Mouse (Mus musculus): ENCODE results near the gene Gdf5.
"Not testable (repeated sequence)": the region's sequence is repeated elsewhere in the genome, so short reads cannot be mapped to it uniquely, and the experiment has no call there.

The Gdf5 gene

DNA sequence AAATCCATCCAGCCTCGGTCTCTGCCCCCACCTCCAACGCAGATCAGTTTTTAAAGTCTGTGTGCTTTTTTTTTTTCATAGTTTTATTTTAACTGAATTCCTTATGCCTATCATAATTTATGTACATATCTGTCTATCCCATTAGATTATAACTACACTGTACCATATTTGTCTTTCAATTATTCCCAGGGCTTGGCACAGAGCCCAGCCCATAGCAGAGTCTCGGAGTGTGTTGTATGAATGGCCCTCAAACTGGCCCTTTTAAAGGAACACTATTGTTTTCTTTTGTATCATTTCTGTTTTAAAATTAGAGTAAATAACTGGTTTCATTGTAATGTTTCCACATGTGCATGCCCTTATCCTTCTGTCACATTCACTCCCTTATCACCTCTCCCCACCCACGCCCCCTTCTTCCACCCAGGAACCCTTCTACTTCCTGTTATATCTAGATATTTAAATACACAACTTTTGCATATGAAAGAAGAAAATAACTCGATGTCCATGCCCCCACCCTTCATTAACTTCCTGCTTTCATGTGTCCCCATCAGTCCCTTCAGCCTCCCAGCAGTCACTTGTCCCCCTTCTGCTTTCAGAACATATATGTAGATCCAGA is 2.3 kb upstream of the Gdf5 start:
- Histone ChIP-seq H3K27me3 (ENCODE audit: control insufficient read depth, insufficient read depth, low read length, poor library complexity, severe bottlenecking) (no peaks in the 10 kb centered on the region), H3K36me3 (ENCODE audit: control insufficient read depth, insufficient read depth, low read length, poor library complexity, severe bottlenecking) (no peaks in the 10 kb centered on the region)
- no peak for DNase-seq (ENCODE audit: low read depth, low spot score)

DNA sequence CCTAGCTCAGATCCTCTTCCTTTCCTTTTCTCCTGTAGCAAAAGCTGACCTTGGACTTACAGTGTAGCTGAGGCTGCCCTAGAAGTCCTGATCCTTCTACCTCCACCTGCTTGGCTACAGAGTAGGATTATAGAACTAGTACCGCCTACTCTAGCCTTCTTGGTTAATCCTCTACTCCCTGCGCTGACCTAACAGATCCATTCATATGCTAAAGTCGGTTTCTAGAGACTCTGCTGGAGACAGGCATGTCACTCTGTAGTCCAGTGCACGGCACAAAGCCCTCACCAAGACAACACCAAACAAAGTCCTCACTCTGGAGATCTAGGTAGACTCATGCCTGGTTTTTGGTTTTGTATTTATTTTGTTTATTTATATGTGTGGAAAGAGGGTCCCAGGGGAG is 1.3 kb upstream of the Gdf5 start:
- no peaks in the 10 kb centered on the region for H3K36me3 ChIP-seq (ENCODE audit: control insufficient read depth, insufficient read depth, low read length, poor library complexity, severe bottlenecking)
- DNase-seq (ENCODE audit: low read depth, low spot score): no peak

DNA sequence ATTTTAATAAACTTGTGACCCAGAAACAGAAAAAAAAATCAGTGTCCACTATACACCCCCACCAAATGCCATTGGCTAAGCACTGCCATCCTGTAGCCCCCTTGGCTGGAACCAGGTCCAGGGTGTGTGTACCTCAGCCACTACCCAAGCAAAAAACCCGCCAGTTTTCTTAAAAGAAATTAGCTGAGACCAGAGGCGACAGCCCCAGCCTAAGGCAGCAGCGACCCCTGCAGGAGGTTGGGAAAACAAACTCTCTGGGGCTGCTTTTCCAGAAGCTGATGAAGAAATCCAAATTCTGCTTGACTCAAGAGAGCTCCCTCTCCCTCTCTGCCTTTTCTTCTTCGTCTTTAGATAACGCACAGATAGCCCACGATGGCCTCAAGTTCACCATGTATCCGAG is 902 bp upstream of the Gdf5 start:
- peak; percentile 70 for DNase-seq (ENCODE audit: low read depth, low spot score)
- Histone ChIP-seq H3K27me3 (ENCODE audit: control insufficient read depth, insufficient read depth, low read length, poor library complexity, severe bottlenecking) (no peaks in the 10 kb centered on the region), H3K36me3 (ENCODE audit: control insufficient read depth, insufficient read depth, low read length, poor library complexity, severe bottlenecking) (no peaks in the 10 kb centered on the region)

More for the DNA sequence above, 1.3 kb upstream of the Gdf5 start:
- no peaks in the 10 kb centered on the region for H3K27me3 ChIP-seq (ENCODE audit: control insufficient read depth, insufficient read depth, low read length, poor library complexity, severe bottlenecking)

- no peak for DNase-seq (ENCODE audit: low read depth, low spot score)
- H3K27me3 ChIP-seq (ENCODE audit: control insufficient read depth, insufficient read depth, low read length, poor library complexity, severe bottlenecking): no peaks in the 10 kb centered on the region
- no peaks in the 10 kb centered on the region for H3K36me3 ChIP-seq (ENCODE audit: control insufficient read depth, insufficient read depth, low read length, poor library complexity, severe bottlenecking)
These were observed 413 bp upstream of the Gdf5 start for GRCm38 (mm10) chr2:155945580-155945979.

GRCm38 (mm10) chr2:155944685-155945084 is 482 bp downstream of the Gdf5 start:
- no peaks in the 10 kb centered on the region for H3K36me3 ChIP-seq (ENCODE audit: control insufficient read depth, insufficient read depth, low read length, poor library complexity, severe bottlenecking)
- DNase-seq (ENCODE audit: low read depth, low spot score): no peak

DNA sequence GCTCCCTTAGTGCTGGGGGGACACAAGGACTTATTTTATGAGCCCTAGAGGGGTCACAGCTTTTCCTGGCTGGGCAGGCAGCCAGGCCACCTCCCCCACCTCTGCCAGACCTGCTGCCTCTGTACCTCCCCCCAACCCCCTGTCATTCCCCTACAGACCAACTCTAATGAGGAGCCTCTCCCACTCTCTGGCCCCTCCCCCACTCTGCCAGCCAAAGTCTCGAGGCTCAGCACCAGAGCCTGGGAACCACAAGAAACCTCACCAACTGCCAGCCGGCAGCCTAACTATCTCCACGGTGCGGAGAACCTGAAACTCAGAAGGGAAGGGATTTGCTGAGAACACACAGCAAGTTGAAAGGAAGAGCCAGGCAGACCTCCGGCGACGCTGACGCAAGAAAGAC is 1.7 kb downstream of the Gdf5 start:
- H3K36me3 ChIP-seq (ENCODE audit: control insufficient read depth, insufficient read depth, low read length, poor library complexity, severe bottlenecking): no peaks in the 10 kb centered on the region
- DNase-seq (ENCODE audit: low read depth, low spot score): no peak
- H3K27me3 ChIP-seq (ENCODE audit: control insufficient read depth, insufficient read depth, low read length, poor library complexity, severe bottlenecking): no peaks in the 10 kb centered on the region

More at GRCm38 (mm10) chr2:155944685-155945084, 482 bp downstream of the Gdf5 start:
- H3K27me3 ChIP-seq (ENCODE audit: control insufficient read depth, insufficient read depth, low read length, poor library complexity, severe bottlenecking): no peaks in the 10 kb centered on the region

- DNase-seq (ENCODE audit: low read depth, low spot score): no peak
- H3K27me3 ChIP-seq (ENCODE audit: control insufficient read depth, insufficient read depth, low read length, poor library complexity, severe bottlenecking): no peaks in the 10 kb centered on the region
- no peaks in the 10 kb centered on the region for H3K36me3 ChIP-seq (ENCODE audit: control insufficient read depth, insufficient read depth, low read length, poor library complexity, severe bottlenecking)
These were observed 3.3 kb downstream of the Gdf5 start for GRCm38 (mm10) chr2:155941697-155942442.

GRCm38 (mm10) chr2:155940681-155941080 is 4.5 kb downstream of the Gdf5 start, which contains the start of gene Gm15557:
TSS of gene Gm15557 (plus strand) at chr2:155940728.
- no peaks in the 10 kb centered on the region for H3K27me3 ChIP-seq (ENCODE audit: control insufficient read depth, insufficient read depth, low read length, poor library complexity, severe bottlenecking)
- no peak for DNase-seq (ENCODE audit: low read depth, low spot score)

GRCm38 (mm10) chr2:155939897-155940529 is 5.2 kb downstream of the Gdf5 start:
- no peak for DNase-seq (ENCODE audit: low read depth, low spot score)
- Histone ChIP-seq H3K36me3 (ENCODE audit: control insufficient read depth, insufficient read depth, low read length, poor library complexity, severe bottlenecking) (no peaks in the 10 kb centered on the region), H3K27me3 (ENCODE audit: control insufficient read depth, insufficient read depth, low read length, poor library complexity, severe bottlenecking) (no peaks in the 10 kb centered on the region)

More at GRCm38 (mm10) chr2:155940681-155941080, 4.5 kb downstream of the Gdf5 start, which contains the start of gene Gm15557:
- H3K36me3 ChIP-seq (ENCODE audit: control insufficient read depth, insufficient read depth, low read length, poor library complexity, severe bottlenecking): no peaks in the 10 kb centered on the region

DNA sequence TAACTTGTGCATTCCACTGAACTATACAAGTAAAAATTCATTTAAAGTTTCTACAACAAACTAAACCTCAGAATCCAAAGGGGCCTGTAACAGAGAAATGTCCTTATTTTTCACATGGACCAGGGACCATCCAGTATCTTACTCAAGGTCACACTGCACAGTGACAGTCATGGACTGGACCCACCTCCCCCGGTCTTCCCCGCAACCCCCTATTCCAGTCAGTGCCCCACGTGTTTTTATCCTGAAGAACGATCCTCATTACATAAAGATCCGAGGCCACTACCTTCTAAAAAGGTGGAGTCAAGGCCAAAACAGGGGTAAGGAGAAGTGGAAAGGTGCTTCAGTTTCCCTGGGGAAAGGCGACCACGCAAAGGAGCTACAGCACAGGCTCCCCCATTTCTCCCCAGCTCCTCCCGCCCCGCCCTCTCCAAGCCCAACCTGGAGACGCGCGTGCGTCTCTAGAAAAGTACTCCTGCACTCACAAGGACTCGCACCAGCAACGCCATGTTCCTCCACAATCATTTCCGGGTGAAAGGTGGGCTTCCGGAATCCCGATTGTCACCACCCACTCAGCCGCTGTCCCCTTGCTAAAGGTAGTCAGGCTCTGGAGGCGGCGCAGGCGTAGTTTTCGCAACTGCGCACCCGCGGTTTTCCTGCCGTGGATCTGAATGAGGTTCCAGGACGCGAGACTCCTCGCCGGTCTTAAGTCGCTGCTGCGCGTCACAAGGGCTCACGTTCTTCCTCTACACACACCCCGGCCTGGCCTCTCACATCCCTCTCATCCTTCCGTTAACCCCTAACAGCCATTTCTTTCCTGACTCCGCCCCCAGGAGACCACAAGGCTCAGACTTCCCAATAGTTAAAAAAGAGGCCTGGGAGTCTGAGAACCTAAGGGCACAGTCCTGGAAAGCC is 15.4 kb downstream of the Gdf5 start, which contains the start of gene Uqcc1:
Uqcc1 (minus strand) TSS at position 780 of the 912 bp plus-strand sequence.
- no peaks in the 10 kb centered on the region for H3K27me3 ChIP-seq (ENCODE audit: control insufficient read depth, insufficient read depth, low read length, poor library complexity, severe bottlenecking)
- no peaks in the 10 kb centered on the region for H3K36me3 ChIP-seq (ENCODE audit: control insufficient read depth, insufficient read depth, low read length, poor library complexity, severe bottlenecking)
- DNase-seq (ENCODE audit: low read depth, low spot score): peak; percentile 94

GRCm38 (mm10) chr2:155928711-155929345 is 16.3 kb downstream of the Gdf5 start:
- no peaks in the 10 kb centered on the region for H3K36me3 ChIP-seq (ENCODE audit: control insufficient read depth, insufficient read depth, low read length, poor library complexity, severe bottlenecking)
- no peaks in the 10 kb centered on the region for H3K27me3 ChIP-seq (ENCODE audit: control insufficient read depth, insufficient read depth, low read length, poor library complexity, severe bottlenecking)
- no peak for DNase-seq (ENCODE audit: low read depth, low spot score)

DNA sequence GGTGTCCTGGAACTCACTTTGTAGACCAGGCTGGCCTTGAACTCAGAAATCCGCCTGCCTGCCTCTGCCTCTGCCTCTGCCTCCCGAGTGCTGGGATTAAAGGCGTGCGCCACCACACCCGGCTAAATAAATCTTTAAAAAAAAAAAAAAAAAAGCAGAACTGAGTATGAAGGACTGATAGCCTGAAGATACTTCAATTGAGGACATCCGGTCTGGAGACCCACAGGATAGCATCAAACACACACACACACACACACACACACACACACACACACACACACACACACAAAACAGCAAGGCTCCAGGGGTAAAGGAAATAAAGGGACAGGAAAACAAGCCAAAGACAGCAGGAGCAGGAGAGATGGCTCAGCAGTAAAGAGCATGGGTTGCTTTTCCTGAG is 20.0 kb downstream of the Gdf5 start:
- not testable (repeated sequence) for DNase-seq (ENCODE audit: low read depth, low spot score); H3K36me3 ChIP-seq (ENCODE audit: control insufficient read depth, insufficient read depth, low read length, poor library complexity, severe bottlenecking); H3K27me3 ChIP-seq (ENCODE audit: control insufficient read depth, insufficient read depth, low read length, poor library complexity, severe bottlenecking)

GRCm38 (mm10) chr2:155923143-155923542 is 22.0 kb downstream of the Gdf5 start:
- H3K27me3 ChIP-seq (ENCODE audit: control insufficient read depth, insufficient read depth, low read length, poor library complexity, severe bottlenecking): no peaks in the 10 kb centered on the region
- 0 out of 2 replicates have a peak, but pooled peaks cover 2% of the 10 kb centered on the region for H3K36me3 ChIP-seq (ENCODE audit: control insufficient read depth, insufficient read depth, low read length, poor library complexity, severe bottlenecking)
- DNase-seq (ENCODE audit: low read depth, low spot score): no peak

DNA sequence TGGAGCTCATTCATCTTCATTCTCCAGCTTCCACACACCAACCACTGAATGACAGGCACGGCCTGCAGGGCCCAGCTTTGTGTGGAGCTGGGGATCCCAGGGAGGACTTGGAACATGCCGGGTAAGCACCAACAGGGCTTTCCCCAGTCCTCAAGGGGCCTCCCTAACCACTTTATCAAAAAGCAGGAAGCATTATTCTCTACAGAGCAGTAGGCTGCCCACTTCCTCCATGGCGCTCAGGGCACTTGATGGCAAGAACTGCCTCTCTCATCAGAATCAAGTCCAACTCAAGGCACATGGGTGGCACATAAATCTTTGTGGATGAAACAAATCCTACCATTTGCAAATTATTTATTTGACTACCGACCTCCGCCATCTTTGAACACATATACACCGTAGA is 30.5 kb downstream of the Gdf5 start:
- DNase-seq (ENCODE audit: low read depth, low spot score): no peak
- Histone ChIP-seq H3K27me3 (ENCODE audit: control insufficient read depth, insufficient read depth, low read length, poor library complexity, severe bottlenecking) (no peaks in the 10 kb centered on the region), H3K36me3 (ENCODE audit: control insufficient read depth, insufficient read depth, low read length, poor library complexity, severe bottlenecking) (peaks cover 2% of the 10 kb centered on the region; the same call in 1 of the 2 replicates)

All from splenic B cell, adult 2 months (primary cell).